Mouse (Mus musculus) embryonic facial prominence, embryonic 12.5 days (tissue): Measurements from ENCODE around the gene Sned1. TPM values are rescaled to one million over a fixed set of nuclear protein-coding genes. Genes with fewer than 3 reads are reported as not detected.

ENCODE experiments used
- ATAC-seq: fragments of 200-750 bp; cut with Nextera tagmentation; 2 replicates; pipeline ENCODE4 v1.8.0; 2017; ENCODE audit not compliant: insufficient number of reproducible peaks, insufficient read depth, low FRiP score, low TSS enrichment
- H3K27ac ChIP-seq: fragments of 300-500 bp; sonication (generic); 2 replicates; pipeline ENCODE4 v1.5.1; 2016; ENCODE audit warnings: mild to moderate bottlenecking
- H3K27me3 ChIP-seq: fragments of 300-500 bp; sonication (generic); 2 replicates; pipeline ENCODE4 v1.6.1; 2016; ENCODE audit warnings: mild to moderate bottlenecking, moderate library complexity
- H3K36me3 ChIP-seq: fragments of 300-500 bp; sonication (generic); 2 replicates; pipeline ENCODE4 v1.6.1; 2016; ENCODE audit warnings: mild to moderate bottlenecking
- H3K4me1 ChIP-seq: fragments of 300-500 bp; sonication (generic); 2 replicates; pipeline ENCODE4 v1.6.1; 2016
- H3K4me2 ChIP-seq: fragments of 300-500 bp; sonication (generic); replicated peaks from 2 replicates; pipeline ENCODE4 v1.6.1; 2016; ENCODE audit warnings: mild to moderate bottlenecking, moderate library complexity
- H3K4me3 ChIP-seq: fragments of 300-500 bp; sonication (generic); 2 replicates; pipeline ENCODE4 v1.5.1; 2016; ENCODE audit warnings: mild to moderate bottlenecking
- H3K9ac ChIP-seq: fragments of 300-500 bp; sonication (generic); 2 replicates; pipeline ENCODE4 v1.6.1; 2016; ENCODE audit warnings: mild to moderate bottlenecking, moderate library complexity
- H3K9me3 ChIP-seq: fragments of 300-500 bp; sonication (generic); 2 replicates; pipeline ENCODE4 v1.6.1; 2016; ENCODE audit warnings: mild to moderate bottlenecking, moderate library complexity
- WGBS: fragments of 180-500 bp; shearing (Covaris S2); methylation state at CpG from one replicate; pipeline ENCODE4 v1.1.7; 2016; 5-methylcytosine and 5-hydroxymethylcytosine counted together
- polyA plus RNA-seq: library from polyadenylated mRNA; unstranded; fragments of >200 nt; fragmentation: Nextera tagmentation; extraction: Ambion mirVana; gene quantifications from 2 replicates; pipeline ENCODE4 v1.2.1, GENCODE M21; 2016

The Sned1 gene
- polyA plus RNA-seq, 1 experiment from 2014 or later = 24.6 TPM

GRCm38 (mm10) chr1:93214612-93215011 is 21.0 kb upstream of the Sned1 start:
- Histone ChIP-seq H3K27ac (peak overlapping the region; percentile 9; the same call in 1 of the 2 replicates), H3K4me2 (no peak overlapping the region), H3K27me3 (no peaks in the 10 kb centered on the region; the same call in 1 of the 2 replicates), H3K4me1 (peaks cover 50% of the 10 kb centered on the region), H3K4me3 (no peak overlapping the region), H3K9ac (no peak overlapping the region), H3K36me3 (no peaks in the 10 kb centered on the region), H3K9me3 (no peaks in the 10 kb centered on the region)
- WGBS = 34% methylated on average over 5 of the region's 5 CpGs
- no peak for ATAC-seq

DNA sequence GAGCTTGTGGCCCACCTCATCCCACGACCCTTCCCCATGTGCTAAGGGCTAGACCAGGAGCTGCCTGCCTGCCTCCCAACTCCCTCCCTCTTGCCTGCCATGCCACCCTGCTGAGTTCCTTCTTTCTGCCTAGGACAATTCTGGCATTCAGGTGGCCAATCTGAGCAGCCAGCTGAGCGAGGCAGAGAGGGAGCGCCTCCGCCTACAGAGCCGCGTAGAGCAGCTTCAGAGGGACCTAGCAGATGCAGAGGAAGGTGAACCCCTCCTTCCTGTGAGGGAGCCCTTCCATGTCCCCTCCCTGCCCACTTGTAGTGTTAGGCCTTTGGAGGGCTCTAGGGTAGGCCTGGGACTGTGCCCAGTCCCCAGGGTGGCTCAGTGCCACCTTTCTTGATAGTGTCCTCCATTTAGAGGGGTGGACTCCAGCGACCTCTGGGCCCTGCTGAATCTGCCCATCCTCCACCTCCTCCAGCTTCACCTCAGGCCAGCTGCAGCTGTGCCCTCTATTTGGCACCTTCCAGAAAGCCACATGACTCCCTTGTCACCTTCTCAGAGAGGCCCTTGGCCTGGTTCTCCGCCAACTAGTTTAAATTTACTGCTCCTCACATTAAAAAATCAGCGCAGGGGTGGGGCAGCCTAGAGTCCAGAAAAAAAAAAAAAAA is 18.7 kb upstream of the Sned1 start:
- H3K27ac ChIP-seq = no peak overlapping the region
- ATAC-seq = no peak
- H3K9me3 ChIP-seq = no peaks in the 10 kb centered on the region
- H3K9ac ChIP-seq = no peak overlapping the region
- H3K27me3 ChIP-seq = no peaks in the 10 kb centered on the region; the same call in 1 of the 2 replicates
- peaks cover 39% of the 10 kb centered on the region for H3K4me1 ChIP-seq
- H3K4me3 ChIP-seq = no peak overlapping the region
- H3K4me2 ChIP-seq = no peak overlapping the region
- 72% methylated on average over 9 of the region's 9 CpGs for WGBS
- H3K36me3 ChIP-seq = no peaks in the 10 kb centered on the region

- peaks cover 33% of the 10 kb centered on the region for H3K4me1 ChIP-seq
- no peak overlapping the region for H3K27ac ChIP-seq
- no peak overlapping the region for H3K4me3 ChIP-seq
- H3K4me2 ChIP-seq = no peak overlapping the region
- ATAC-seq = no peak
- H3K27me3 ChIP-seq = no peaks in the 10 kb centered on the region; the same call in 1 of the 2 replicates
- no peaks in the 10 kb centered on the region for H3K36me3 ChIP-seq
- 36% methylated on average over 7 of the region's 7 CpGs for WGBS
- no peaks in the 10 kb centered on the region for H3K9me3 ChIP-seq
- no peak overlapping the region for H3K9ac ChIP-seq
Measured at GRCm38 (mm10) chr1:93217530-93217929, 18.1 kb upstream of the Sned1 start.

DNA sequence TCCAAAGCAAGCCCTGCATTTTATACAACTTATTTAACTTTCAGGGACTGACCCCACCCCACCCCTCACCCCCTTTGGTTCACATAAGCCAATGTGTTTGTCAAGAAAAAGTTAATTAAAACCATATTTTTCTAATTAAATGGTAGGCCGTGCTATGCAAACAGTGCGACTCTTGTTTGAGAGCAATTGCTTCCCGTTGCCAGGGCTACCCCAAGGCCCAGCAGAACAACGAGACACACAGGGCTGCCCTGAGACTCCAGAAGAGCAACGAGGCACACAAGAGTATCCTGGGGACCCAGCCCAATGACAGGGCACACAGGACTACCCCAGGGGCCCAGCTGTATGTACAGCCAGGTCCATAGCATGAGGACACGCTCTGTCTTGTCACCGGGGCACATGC is 14.9 kb upstream of the Sned1 start:
- Histone ChIP-seq H3K4me1 (peaks cover 40% of the 10 kb centered on the region), H3K36me3 (no peaks in the 10 kb centered on the region), H3K4me2 (no peak overlapping the region), H3K4me3 (no peak overlapping the region), H3K27me3 (no peaks in the 10 kb centered on the region), H3K9me3 (no peaks in the 10 kb centered on the region), H3K27ac (peak overlapping the region; percentile 65), H3K9ac (no peak overlapping the region)
- WGBS = 42% methylated on average over 7 of the region's 7 CpGs
- no peak for ATAC-seq

GRCm38 (mm10) chr1:93223972-93224371 is 11.7 kb upstream of the Sned1 start:
- ATAC-seq = no peak
- WGBS = 10% methylated on average over 18 of the region's 18 CpGs
- no peak overlapping the region for H3K9ac ChIP-seq
- 0 out of 2 replicates have a peak, but pooled peaks cover 3% of the 10 kb centered on the region for H3K27me3 ChIP-seq
- no peaks in the 10 kb centered on the region for H3K9me3 ChIP-seq
- no peak overlapping the region for H3K27ac ChIP-seq
- H3K36me3 ChIP-seq = no peaks in the 10 kb centered on the region
- peaks cover 51% of the 10 kb centered on the region for H3K4me1 ChIP-seq
- no peak overlapping the region for H3K4me3 ChIP-seq
- no peak overlapping the region for H3K4me2 ChIP-seq

DNA sequence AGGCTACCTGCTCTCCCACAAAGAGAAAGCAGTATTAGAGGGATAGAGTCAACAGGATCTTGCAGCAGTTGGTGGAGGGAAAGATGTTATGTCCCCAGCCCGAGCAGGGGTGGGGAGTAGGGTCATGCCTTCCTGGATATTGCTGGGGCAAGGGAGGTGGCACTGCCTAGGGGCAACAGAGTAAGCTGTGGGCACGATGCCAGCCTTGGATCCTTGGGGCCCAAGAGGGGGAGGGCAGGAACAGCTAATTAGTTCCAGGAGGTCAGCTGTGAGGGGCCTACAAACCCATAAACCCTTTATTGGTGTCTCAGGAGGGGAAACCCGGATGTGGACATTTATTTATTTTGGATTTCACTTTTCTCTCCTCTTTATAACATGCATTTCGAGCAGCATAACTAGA is 10.4 kb upstream of the Sned1 start:
- ATAC-seq = no peak
- no peaks in the 10 kb centered on the region for H3K36me3 ChIP-seq
- no peak overlapping the region for H3K4me2 ChIP-seq
- WGBS = 25% methylated on average over 4 of the region's 4 CpGs
- peaks cover 52% of the 10 kb centered on the region for H3K4me1 ChIP-seq
- H3K27ac ChIP-seq = peak overlapping the region; percentile 38
- H3K27me3 ChIP-seq = 0 out of 2 replicates have a peak, but pooled peaks cover 3% of the 10 kb centered on the region
- H3K4me3 ChIP-seq = no peak overlapping the region
- no peak overlapping the region for H3K9ac ChIP-seq
- no peaks in the 10 kb centered on the region for H3K9me3 ChIP-seq

DNA sequence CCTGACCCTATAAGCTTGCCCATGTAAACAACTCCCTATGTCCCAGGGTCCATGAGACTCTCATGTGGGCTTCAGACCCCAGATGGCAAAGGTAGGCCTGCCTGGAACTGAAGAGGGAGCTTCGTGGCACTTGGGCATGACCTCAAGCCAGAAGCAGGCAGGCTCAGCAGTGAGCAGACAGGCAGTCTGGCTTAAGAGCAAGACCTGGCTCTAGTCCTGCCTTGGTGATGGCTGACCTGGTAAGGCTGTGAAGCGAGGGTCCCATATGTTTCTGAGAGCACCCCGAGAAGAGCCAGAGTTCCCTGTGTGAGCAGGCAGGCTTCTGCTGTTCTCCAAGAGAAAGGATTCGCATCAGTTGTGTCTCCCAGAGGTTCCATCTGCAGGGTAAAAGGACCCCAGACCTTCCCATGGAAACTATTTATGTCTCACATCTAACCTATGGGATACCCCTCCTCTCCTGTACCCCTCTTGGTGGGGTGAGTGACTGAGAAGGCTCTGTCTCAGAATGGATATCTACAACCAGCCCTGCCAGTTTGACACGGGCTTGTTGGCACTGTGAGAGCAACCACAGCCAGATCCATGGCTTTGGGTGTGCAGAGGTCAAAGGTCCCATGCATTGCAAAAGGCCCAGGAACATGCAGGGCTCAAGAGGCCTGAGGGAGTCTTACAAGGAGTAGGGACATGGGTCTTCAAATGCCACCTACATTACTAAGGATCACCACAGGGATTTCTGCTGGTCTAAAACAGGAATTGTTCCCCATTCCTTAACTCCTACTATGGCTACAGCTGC is 9.7 kb upstream of the Sned1 start:
- Histone ChIP-seq H3K4me1 (peaks cover 45% of the 10 kb centered on the region), H3K4me2 (no peak overlapping the region), H3K27ac (peak overlapping the region; percentile 38; the same call in 1 of the 2 replicates), H3K9ac (no peak overlapping the region), H3K9me3 (no peaks in the 10 kb centered on the region), H3K4me3 (no peak overlapping the region), H3K36me3 (no peaks in the 10 kb centered on the region), H3K27me3 (0 out of 2 replicates have a peak, but pooled peaks cover 3% of the 10 kb centered on the region)
- ATAC-seq = no peak
- WGBS = 74% methylated on average over 5 of the region's 5 CpGs

- ATAC-seq = no peak
- no peak overlapping the region for H3K4me2 ChIP-seq
- 81% methylated on average over 7 of the region's 7 CpGs for WGBS
Measured at GRCm38 (mm10) chr1:93227303-93227975, 8.2 kb upstream of the Sned1 start.

DNA sequence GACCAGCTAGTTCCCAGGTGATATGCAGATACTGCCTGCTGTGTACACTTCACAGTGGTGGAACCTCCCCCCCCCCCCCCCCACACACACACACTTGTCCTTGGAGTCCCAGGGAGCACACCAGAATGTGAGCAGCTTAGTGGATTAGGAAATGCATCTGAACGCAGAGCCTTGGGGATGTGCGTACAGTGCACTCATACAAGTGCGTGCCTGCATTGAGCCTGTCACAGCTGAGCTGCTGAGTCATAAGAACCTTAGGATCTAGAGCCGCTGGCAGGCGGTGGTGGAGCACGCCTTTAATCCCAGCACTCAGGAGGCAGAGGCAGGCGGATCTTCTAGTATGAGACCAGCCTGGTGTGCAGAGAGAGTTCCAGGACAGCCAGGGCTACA is 7.7 kb upstream of the Sned1 start:
- no peak for ATAC-seq
- WGBS = 93% methylated on average over 7 of the region's 7 CpGs

More at GRCm38 (mm10) chr1:93227303-93227975, 8.2 kb upstream of the Sned1 start:
- H3K36me3 ChIP-seq = no peaks in the 10 kb centered on the region
- H3K4me3 ChIP-seq = no peak overlapping the region
- H3K27me3 ChIP-seq = 0 out of 2 replicates have a peak, but pooled peaks cover 3% of the 10 kb centered on the region
- no peak overlapping the region for H3K9ac ChIP-seq
- peaks cover 44% of the 10 kb centered on the region for H3K4me1 ChIP-seq
- H3K9me3 ChIP-seq = no peaks in the 10 kb centered on the region
- H3K27ac ChIP-seq = no peak overlapping the region

GRCm38 (mm10) chr1:93229221-93229620 is 6.4 kb upstream of the Sned1 start:
- Histone ChIP-seq H3K9me3 (no peaks in the 10 kb centered on the region), H3K27ac (no peak overlapping the region), H3K9ac (no peak overlapping the region), H3K4me2 (no peak overlapping the region), H3K4me1 (peaks cover 47% of the 10 kb centered on the region), H3K36me3 (no peaks in the 10 kb centered on the region), H3K4me3 (no peak overlapping the region), H3K27me3 (0 out of 2 replicates have a peak, but pooled peaks cover 3% of the 10 kb centered on the region)
- ATAC-seq = no peak
- WGBS = 76% methylated on average over 6 of the region's 6 CpGs

More for the DNA sequence above, 7.7 kb upstream of the Sned1 start:
- Histone ChIP-seq H3K4me1 (peaks cover 50% of the 10 kb centered on the region), H3K36me3 (no peaks in the 10 kb centered on the region), H3K9me3 (no peaks in the 10 kb centered on the region), H3K27ac (no peak overlapping the region), H3K9ac (no peak overlapping the region), H3K4me3 (no peak overlapping the region), H3K4me2 (no peak overlapping the region), H3K27me3 (0 out of 2 replicates have a peak, but pooled peaks cover 3% of the 10 kb centered on the region)

DNA sequence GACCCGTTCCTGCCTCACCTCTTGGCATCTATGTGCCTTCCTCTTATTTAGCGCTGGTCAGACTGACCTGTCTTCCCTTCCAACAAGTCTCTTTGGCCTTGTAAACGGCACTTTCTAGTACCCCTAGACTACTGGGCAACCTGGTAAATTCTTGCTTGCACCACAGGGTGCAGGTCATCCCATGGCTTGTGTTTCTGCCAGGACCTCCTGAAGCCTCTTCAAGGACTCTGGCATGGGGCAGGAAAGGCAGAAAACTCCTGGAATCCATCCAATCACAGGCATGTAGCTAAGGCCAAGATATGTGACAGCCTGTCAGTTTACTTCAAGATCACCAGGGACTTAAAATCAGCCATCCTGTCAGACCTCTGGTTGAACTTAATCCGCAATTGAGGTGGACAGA is 6.0 kb upstream of the Sned1 start:
- H3K27ac ChIP-seq = no peak overlapping the region
- H3K4me2 ChIP-seq = no peak overlapping the region
- no peaks in the 10 kb centered on the region for H3K9me3 ChIP-seq
- ATAC-seq = no peak
- no peak overlapping the region for H3K9ac ChIP-seq
- H3K36me3 ChIP-seq = no peaks in the 10 kb centered on the region
- peaks cover 46% of the 10 kb centered on the region for H3K4me1 ChIP-seq
- H3K4me3 ChIP-seq = no peak overlapping the region
- H3K27me3 ChIP-seq = 0 out of 2 replicates have a peak, but pooled peaks cover 3% of the 10 kb centered on the region
- WGBS = 72% methylated on average over 4 of the region's 4 CpGs
